Mouse (Mus musculus) large intestine, adult 2 months (tissue): ENCODE results near the gene Nin. TPM values are rescaled to one million over a fixed set of nuclear protein-coding genes. Genes with fewer than 3 reads are reported as not detected.

ENCODE experiments used
- DNase-seq: peaks from one replicate; pipeline ENCODE4 v3.0.0-alpha.2; 2012; ENCODE audit warnings: low read depth, low spot score
- WGBS: fragments of 180-500 bp; shearing (Covaris S2); methylation state at CpG from one replicate; pipeline ENCODE4 v1.1.7; 2018; 5-methylcytosine and 5-hydroxymethylcytosine counted together
- polyA plus RNA-seq: library from polyadenylated mRNA; depleted of rRNA; stranded (reverse); fragments of >200 nt; gene quantifications from 2 replicates; pipeline ENCODE4 v1.2.3, GENCODE M21; 2012

Gene Nin
- polyA plus RNA-seq, 1 experiment, result 2.1 TPM

- WGBS, result 45% methylated on average over 5 of the region's 5 CpGs
- no peak for DNase-seq
These were observed 15.6 kb upstream of the Nin start for GRCm38 (mm10) chr12:70129105-70129504.

GRCm38 (mm10) chr12:70126626-70127025 lies 13.1 kb upstream of the Nin start:
- no peak for DNase-seq
- WGBS, result 44% methylated on average over 4 of the region's 4 CpGs

- DNase-seq, result no peak
- WGBS, result 62% methylated on average over 2 of the region's 2 CpGs
These were observed 6.0 kb upstream of the Nin start for GRCm38 (mm10) chr12:70119552-70119951.

GRCm38 (mm10) chr12:70118721-70119345 lies 5.3 kb upstream of the Nin start:
- no peak for DNase-seq
- WGBS, result 90% methylated on average over 10 of the region's 10 CpGs

- DNase-seq, result no peak
- 43% methylated on average over 10 of the region's 10 CpGs for WGBS
These were observed 3.6 kb upstream of the Nin start for GRCm38 (mm10) chr12:70117146-70117545.

- 8% methylated on average over 16 of the region's 16 CpGs for WGBS
- no peak for DNase-seq
These were observed 1.5 kb downstream of the Nin start for GRCm38 (mm10) chr12:70112090-70112383.

GRCm38 (mm10) chr12:70111367-70112089 lies 2.0 kb downstream of the Nin start:
- WGBS, result under 1% methylated on average over 101 of the region's 101 CpGs
- no peak for DNase-seq

- no peak for DNase-seq
- under 1% methylated on average over 16 of the region's 16 CpGs for WGBS
These were observed 2.5 kb downstream of the Nin start for GRCm38 (mm10) chr12:70111117-70111366.

- WGBS, result 6% methylated on average over 23 of the region's 23 CpGs
- no peak for DNase-seq
These were observed 3.0 kb downstream of the Nin start for GRCm38 (mm10) chr12:70110375-70111116.

- no peak for DNase-seq
- 28% methylated on average over 6 of the region's 6 CpGs for WGBS
These were observed 3.6 kb downstream of the Nin start for GRCm38 (mm10) chr12:70109921-70110320.

- WGBS, result 73% methylated on average over 2 of the region's 2 CpGs
- DNase-seq, result no peak
These were observed 5.4 kb downstream of the Nin start for GRCm38 (mm10) chr12:70108104-70108503.

- DNase-seq, result no peak
- 71% methylated on average over 9 of the region's 9 CpGs for WGBS
These were observed 7.0 kb downstream of the Nin start for GRCm38 (mm10) chr12:70106508-70106907.

GRCm38 (mm10) chr12:70105885-70106284 lies 7.6 kb downstream of the Nin start:
- DNase-seq, result no peak
- 74% methylated on average over 6 of the region's 6 CpGs for WGBS

- no peak for DNase-seq
- WGBS, result 78% methylated on average over 5 of the region's 5 CpGs
These were observed 8.6 kb downstream of the Nin start for GRCm38 (mm10) chr12:70104776-70105420.

- 27% methylated on average over 4 of the region's 4 CpGs for WGBS
- no peak for DNase-seq
These were observed 9.3 kb downstream of the Nin start for GRCm38 (mm10) chr12:70104199-70104598.

GRCm38 (mm10) chr12:70103257-70103656 lies 10.3 kb downstream of the Nin start:
- WGBS, result 94% methylated on average over 4 of the region's 4 CpGs
- no peak for DNase-seq

- DNase-seq, result no peak
- 71% methylated on average over 9 of the region's 9 CpGs for WGBS
These were observed 11.1 kb downstream of the Nin start for GRCm38 (mm10) chr12:70102426-70102825.

- 78% methylated on average over 5 of the region's 5 CpGs for WGBS
- no peak for DNase-seq
These were observed 11.7 kb downstream of the Nin start for GRCm38 (mm10) chr12:70101823-70102222.

GRCm38 (mm10) chr12:70097901-70098300 lies 15.6 kb downstream of the Nin start:
- no peak for DNase-seq
- 89% methylated on average over 7 of the region's 7 CpGs for WGBS

GRCm38 (mm10) chr12:70097316-70097715 lies 16.2 kb downstream of the Nin start:
- DNase-seq, result no peak
- WGBS, result 64% methylated on average over 3 of the region's 3 CpGs
